Mouse (Mus musculus): ENCODE results near the gene Prss37.
A peak's percentile ranks its signal among the peaks of the same experiment; 100 is the strongest.

Prss37 gene

GRCm38 (mm10) chr6:40519408-40519807, at the start of gene Prss37:
TSS of gene Prss37 (minus strand) at chr6:40519508.
- no peak for DNase-seq (ENCODE audit: low read depth, low spot score)

- DNase-seq (ENCODE audit: low read depth, low spot score), result no peak
Observed at GRCm38 (mm10) chr6:40554950-40555349, 35.6 kb upstream of the Prss37 start, which contains the start of gene Olfr461. TSS of gene Olfr461 (minus strand) at chr6:40555050.

GRCm38 (mm10) chr6:40544690-40545089, 25.4 kb upstream of the Prss37 start:
- no peak for DNase-seq (ENCODE audit: low read depth, low spot score)

GRCm38 (mm10) chr6:40493229-40493628, 26.1 kb downstream of the Prss37 start, which contains the start of gene Tas2r108:
TSS of gene Tas2r108 (plus strand) at chr6:40493529.
- DNase-seq (ENCODE audit: low read depth, low spot score), result no peak

- no peak for DNase-seq (ENCODE audit: low read depth, low spot score)
Observed at GRCm38 (mm10) chr6:40490933-40491332, 28.4 kb downstream of the Prss37 start, which contains the start of gene Tas2r137. TSS of gene Tas2r137 (plus strand) at chr6:40491233.

GRCm38 (mm10) chr6:40482318-40482717, 37.0 kb downstream of the Prss37 start:
- no peak for DNase-seq (ENCODE audit: low read depth, low spot score)

GRCm38 (mm10) chr6:40479705-40480104, 39.6 kb downstream of the Prss37 start:
- DNase-seq (ENCODE audit: low read depth, low spot score), result peak; percentile 80

- DNase-seq (ENCODE audit: low read depth, low spot score), result no peak
Observed at GRCm38 (mm10) chr6:40476132-40476531, 43.2 kb downstream of the Prss37 start.

- DNase-seq (ENCODE audit: low read depth, low spot score), result peak; percentile 49
Observed at GRCm38 (mm10) chr6:40471720-40472010, 47.6 kb downstream of the Prss37 start.

- peak; percentile 98 for DNase-seq (ENCODE audit: low read depth, low spot score)
Observed at GRCm38 (mm10) chr6:40470916-40471719, 48.2 kb downstream of the Prss37 start, which contains the start of gene Ssbp1. TSS of gene Ssbp1 (plus strand) at chr6:40471352.

GRCm38 (mm10) chr6:40465710-40466109, 53.6 kb downstream of the Prss37 start:
- DNase-seq (ENCODE audit: low read depth, low spot score), result no peak

Measured in 3T3-L1 (cell line).